In the genomic region with DNA sequence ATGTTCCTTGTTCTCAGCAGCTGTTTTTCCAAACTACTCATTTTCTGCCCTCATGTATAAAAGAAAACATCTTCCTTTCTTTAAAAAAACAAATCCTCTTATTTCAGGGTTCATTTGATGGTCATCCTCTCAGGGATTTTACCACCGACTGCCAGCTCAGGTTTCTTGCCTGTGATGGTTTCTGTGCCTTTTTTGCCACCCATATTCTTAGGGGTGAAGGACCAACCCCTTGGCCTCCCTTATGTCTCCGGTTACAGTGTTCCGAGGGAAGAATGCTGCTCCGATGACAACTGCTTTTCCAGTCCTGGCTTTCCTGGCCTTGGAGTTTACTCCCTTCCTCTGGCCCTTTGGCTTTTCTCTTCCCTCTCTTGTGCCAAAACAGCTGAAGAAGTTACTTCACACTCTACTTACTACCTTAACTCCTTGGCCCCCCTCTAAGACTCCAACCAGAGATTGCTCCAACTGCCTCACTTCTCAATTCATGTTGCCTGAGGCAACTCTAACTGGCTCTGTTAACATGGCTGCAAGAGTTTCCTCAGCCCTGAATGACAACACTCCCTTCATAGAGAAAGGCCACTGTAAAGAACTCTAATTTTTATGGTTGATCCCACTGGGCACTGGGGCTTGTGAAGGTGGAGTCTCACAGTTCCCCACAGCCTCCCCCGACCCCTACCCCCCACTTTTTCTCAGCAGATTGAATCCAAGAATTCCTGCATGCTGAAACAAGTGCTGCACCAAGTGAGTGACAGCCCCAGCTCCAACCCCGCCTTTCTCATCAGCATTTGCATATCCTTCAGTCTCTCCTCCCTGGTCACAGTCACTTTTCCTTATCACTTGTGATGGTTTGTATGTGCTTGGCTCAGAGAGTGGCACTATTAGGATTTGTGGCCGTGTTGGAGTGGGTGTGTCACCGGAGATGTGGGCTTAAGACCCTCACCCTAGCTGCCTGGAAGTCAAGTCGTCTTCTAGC, we compare ENCODE assay signal across 8 mouse cellular contexts. TPM values are rescaled to one million over a fixed set of nuclear protein-coding genes. Genes with fewer than 3 reads are reported as not detected.
DNase-seq lines count a peak whose midpoint lies in the region; ATAC-seq and TF ChIP-seq lines count a peak whose summit lies in the region.

No protein-coding gene starts in this region.

- H3K9me3 ChIP-seq in kidney, embryonic 16.5 days (ENCODE audit: low read length), result no peaks in the 10 kb centered on the region
- H3K9me3 ChIP-seq in forebrain, embryonic 12.5 days, result no peaks in the 10 kb centered on the region
- no peaks in the 10 kb centered on the region for H3K9me3 ChIP-seq in liver, embryonic 14.5 days (ENCODE audit: control insufficient read depth, low read length)
- no peaks in the 10 kb centered on the region for H3K9me3 ChIP-seq in intestine, embryonic 16.5 days (ENCODE audit: control insufficient read depth, low read length)
- H3K9me3 ChIP-seq in midbrain, embryonic 15.5 days, result no peaks in the 10 kb centered on the region

- H3K27ac ChIP-seq in kidney, embryonic 16.5 days (ENCODE audit: low read length), result peak overlapping the region; percentile 90
- H3K27ac ChIP-seq in forebrain, embryonic 12.5 days, result peak overlapping the region; percentile 25; the same call in 1 of the 2 replicates
- peak overlapping the region; percentile 62 for H3K27ac ChIP-seq in liver, embryonic 14.5 days
- no peak overlapping the region for H3K27ac ChIP-seq in intestine, embryonic 16.5 days (ENCODE audit: low read length)
- H3K27ac ChIP-seq in midbrain, embryonic 15.5 days, result no peak overlapping the region

- TF ChIP-seq CTCF in liver, embryonic 14.5 days (IDR thresholded peaks at IDR 0.05; ENCODE audit: low read depth), result no peak

- 29% methylated on average over 9 of the region's 9 CpGs for WGBS in kidney, embryonic 16.5 days
- 67% methylated on average over 9 of the region's 9 CpGs for WGBS in forebrain, embryonic 12.5 days
- 56% methylated on average over 9 of the region's 9 CpGs for WGBS in liver, embryonic 14.5 days (ENCODE audit: insufficient replicate concordance)
- WGBS in intestine, embryonic 16.5 days, result 63% methylated on average over 9 of the region's 9 CpGs
- WGBS in midbrain, embryonic 15.5 days, result 71% methylated on average over 9 of the region's 9 CpGs

- no peak for TF ChIP-seq EP300 in liver, embryonic 14.5 days (IDR thresholded peaks at IDR 0.05; ENCODE audit: low read depth)

- H3K36me3 ChIP-seq in kidney, embryonic 16.5 days (ENCODE audit: insufficient read depth, low read length), result peaks cover 10% of the 10 kb centered on the region; the same call in 1 of the 2 replicates
- peaks cover 21% of the 10 kb centered on the region for H3K36me3 ChIP-seq in forebrain, embryonic 12.5 days (replicated peaks)
- peaks cover 11% of the 10 kb centered on the region for H3K36me3 ChIP-seq in liver, embryonic 14.5 days (replicated peaks; ENCODE audit: control insufficient read depth, insufficient read depth, low read depth)
- H3K36me3 ChIP-seq in intestine, embryonic 16.5 days (ENCODE audit: control insufficient read depth, insufficient read depth, low read length), result no peaks in the 10 kb centered on the region; the same call in 1 of the 2 replicates
- H3K36me3 ChIP-seq in midbrain, embryonic 15.5 days (replicated peaks), result peaks cover 13% of the 10 kb centered on the region; the same call in 1 of the 2 replicates

- ATAC-seq in kidney, embryonic 16.5 days (ENCODE audit: low FRiP score, low TSS enrichment), result no peak
- no peak for ATAC-seq in forebrain, embryonic 12.5 days (ENCODE audit: low FRiP score)
- no peak for ATAC-seq in liver, embryonic 14.5 days (ENCODE audit: insufficient read depth)
- ATAC-seq in intestine, embryonic 16.5 days, result no peak
- ATAC-seq in midbrain, embryonic 15.5 days (replicated peaks), result no peak

- H3K4me1 ChIP-seq in kidney, embryonic 16.5 days (ENCODE audit: insufficient read depth, low read length), result peaks cover 45% of the 10 kb centered on the region
- peaks cover 31% of the 10 kb centered on the region for H3K4me1 ChIP-seq in forebrain, embryonic 12.5 days
- H3K4me1 ChIP-seq in liver, embryonic 14.5 days (replicated peaks; ENCODE audit: control insufficient read depth in 2 of 2, insufficient read depth in 2 of 2, low read length in 1 of 2), result peaks cover 36% of the 10 kb centered on the region in 2 experiments
- peaks cover 14% of the 10 kb centered on the region for H3K4me1 ChIP-seq in intestine, embryonic 16.5 days (ENCODE audit: control insufficient read depth, insufficient read depth, low read length)
- peaks cover 34% of the 10 kb centered on the region for H3K4me1 ChIP-seq in midbrain, embryonic 15.5 days

- no peak overlapping the region for H3K4me3 ChIP-seq in kidney, embryonic 16.5 days (ENCODE audit: low read length)
- no peak overlapping the region for H3K4me3 ChIP-seq in forebrain, embryonic 12.5 days (replicated peaks)
- H3K4me3 ChIP-seq in liver, embryonic 14.5 days (ENCODE audit: insufficient read depth in 1 of 2, low read depth in 2 of 2, low read length in 2 of 2), result no peak overlapping the region
- no peak overlapping the region for H3K4me3 ChIP-seq in intestine, embryonic 16.5 days (ENCODE audit: low read length)
- H3K4me3 ChIP-seq in midbrain, embryonic 15.5 days, result no peak overlapping the region

- no peaks in the 10 kb centered on the region for H3K27me3 ChIP-seq in kidney, embryonic 16.5 days (ENCODE audit: insufficient read depth, low read length)
- H3K27me3 ChIP-seq in forebrain, embryonic 12.5 days, result no peaks in the 10 kb centered on the region
- no peaks in the 10 kb centered on the region for H3K27me3 ChIP-seq in liver, embryonic 14.5 days (ENCODE audit: control insufficient read depth, insufficient read depth, low read length)
- H3K27me3 ChIP-seq in intestine, embryonic 16.5 days (replicated peaks; ENCODE audit: control insufficient read depth, insufficient read depth, low read length), result no peaks in the 10 kb centered on the region
- H3K27me3 ChIP-seq in midbrain, embryonic 15.5 days (replicated peaks), result no peaks in the 10 kb centered on the region

- H3K4me2 ChIP-seq in kidney, embryonic 16.5 days (replicated peaks; ENCODE audit: low read depth, low read length), result peak overlapping the region; percentile 30; the same call in 1 of the 2 replicates
- H3K4me2 ChIP-seq in forebrain, embryonic 12.5 days, result no peak overlapping the region
- peak overlapping the region; percentile 75 for H3K4me2 ChIP-seq in liver, embryonic 14.5 days (ENCODE audit: low read depth)
- H3K4me2 ChIP-seq in intestine, embryonic 16.5 days (ENCODE audit: low read depth, low read length), result no peak overlapping the region
- no peak overlapping the region for H3K4me2 ChIP-seq in midbrain, embryonic 15.5 days

- H3K9ac ChIP-seq in kidney, embryonic 16.5 days (replicated peaks; ENCODE audit: low read length), result peak overlapping the region; percentile 43
- no peak overlapping the region for H3K9ac ChIP-seq in forebrain, embryonic 12.5 days
- no peak overlapping the region; the same call in 1 of the 2 replicates for H3K9ac ChIP-seq in liver, embryonic 14.5 days (replicated peaks)
- H3K9ac ChIP-seq in intestine, embryonic 16.5 days (ENCODE audit: low read depth, low read length), result no peak overlapping the region
- no peak overlapping the region; the same call in 1 of the 2 replicates for H3K9ac ChIP-seq in midbrain, embryonic 15.5 days

- DNase-seq in kidney, postnatal 4 days, result no peak
- DNase-seq in ZHBTc4 (ENCODE audit: low read depth, low spot score) (peak; percentile 38), MN1 (ENCODE audit: low spot score) (no peak)
- no peak for DNase-seq in liver, embryonic 14.5 days (ENCODE audit: low read depth in 3 of 3, low spot score in 3 of 3)

RNA-seq across cellular contexts. Expression of gene Smim4, which starts 3.4 kb away (rescaled TPM):
- polyA plus RNA-seq in kidney, embryonic 16.5 days (2015; fragmentation: Nextera tagmentation; extraction: Ambion mirVana), result 105 and 109 TPM in 2 replicates
- polyA plus RNA-seq in forebrain, embryonic 12.5 days (2016; fragmentation: Nextera tagmentation; extraction: Ambion mirVana), result 54.6 and 67.9 TPM in 2 replicates
- 21.4 and 26.7 TPM in 2 replicates for polyA plus RNA-seq in liver, embryonic 14.5 days (2012; rRNA removed)
- 72.8 and 81.7 TPM in 2 replicates for polyA plus RNA-seq in liver, embryonic 14.5 days (2014; fragmentation: Nextera tagmentation; extraction: Ambion mirVana)
- 87.6 and 92.2 TPM in 2 replicates for polyA plus RNA-seq in intestine, embryonic 16.5 days (2015; fragmentation: Nextera tagmentation; extraction: Ambion mirVana)
- polyA plus RNA-seq in midbrain, embryonic 15.5 days (2015; fragmentation: Nextera tagmentation; extraction: Ambion mirVana), result 51.1 and 51.3 TPM in 2 replicates

RNA-seq across cellular contexts. Expression of gene Nt5dc2, which starts 5.5 kb away (rescaled TPM):
- polyA plus RNA-seq in kidney, embryonic 16.5 days (2015; fragmentation: Nextera tagmentation; extraction: Ambion mirVana), result 350 and 354 TPM in 2 replicates
- polyA plus RNA-seq in forebrain, embryonic 12.5 days (2016; fragmentation: Nextera tagmentation; extraction: Ambion mirVana), result 406 and 410 TPM in 2 replicates
- 146 and 164 TPM in 2 replicates for polyA plus RNA-seq in liver, embryonic 14.5 days (2012; rRNA removed)
- 161 and 173 TPM in 2 replicates for polyA plus RNA-seq in liver, embryonic 14.5 days (2014; fragmentation: Nextera tagmentation; extraction: Ambion mirVana)
- polyA plus RNA-seq in intestine, embryonic 16.5 days (2015; fragmentation: Nextera tagmentation; extraction: Ambion mirVana), result 205 and 208 TPM in 2 replicates
- 247 and 295 TPM in 2 replicates for polyA plus RNA-seq in midbrain, embryonic 15.5 days (2015; fragmentation: Nextera tagmentation; extraction: Ambion mirVana)

RNA-seq across cellular contexts. Expression of gene Stab1, which starts 43.0 kb away (rescaled TPM):
- polyA plus RNA-seq in kidney, embryonic 16.5 days (2015; fragmentation: Nextera tagmentation; extraction: Ambion mirVana), result 35.2 and 39.8 TPM in 2 replicates
- 23.1 and 26.1 TPM in 2 replicates for polyA plus RNA-seq in forebrain, embryonic 12.5 days (2016; fragmentation: Nextera tagmentation; extraction: Ambion mirVana)
- polyA plus RNA-seq in liver, embryonic 14.5 days (2012; rRNA removed), result 18.9 and 19.9 TPM in 2 replicates
- 19.3 and 20.7 TPM in 2 replicates for polyA plus RNA-seq in liver, embryonic 14.5 days (2014; fragmentation: Nextera tagmentation; extraction: Ambion mirVana)
- polyA plus RNA-seq in intestine, embryonic 16.5 days (2015; fragmentation: Nextera tagmentation; extraction: Ambion mirVana), result 19.0 and 24.5 TPM in 2 replicates
- 22.8 TPM in 2 replicates for polyA plus RNA-seq in midbrain, embryonic 15.5 days (2015; fragmentation: Nextera tagmentation; extraction: Ambion mirVana)

Comparison
In these comparisons a context has a peak if more than half of its experiments do, and no peak if none do; other contexts are left out.
1. H3K27ac ChIP-seq: peak in kidney, embryonic 16.5 days (single experiment), forebrain, embryonic 12.5 days (single experiment) and liver, embryonic 14.5 days (single experiment); none in intestine, embryonic 16.5 days (single experiment) and midbrain, embryonic 15.5 days (single experiment).
2. H3K4me2 ChIP-seq: peak in kidney, embryonic 16.5 days (single experiment) and liver, embryonic 14.5 days (single experiment); none in forebrain, embryonic 12.5 days (single experiment), intestine, embryonic 16.5 days (single experiment) and midbrain, embryonic 15.5 days (single experiment).